Mouse (Mus musculus) brain, embryonic 14.5 days (tissue): ENCODE measurements around the gene Omg.

ENCODE experiments used
- CTCF ChIP-seq: fragments of 200-500 bp; IDR thresholded peaks from 2 replicates; pipeline ENCODE4 v1.5.1; 2012; ENCODE audit warnings: inconsistent platforms, mild to moderate bottlenecking, moderate library complexity, borderline replicate concordance; ENCODE audit not compliant: insufficient read depth, insufficient read length; ENCODE audit errors: extremely low read depth
- POLR2A ChIP-seq: fragments of 200-500 bp; IDR thresholded peaks from 2 replicates; pipeline ENCODE4 v1.6.1; 2012; ENCODE audit warnings: mild to moderate bottlenecking, inconsistent platforms, borderline replicate concordance; ENCODE audit not compliant: poor library complexity, insufficient read depth, insufficient read length, severe bottlenecking; ENCODE audit errors: extremely low read depth

DNA sequence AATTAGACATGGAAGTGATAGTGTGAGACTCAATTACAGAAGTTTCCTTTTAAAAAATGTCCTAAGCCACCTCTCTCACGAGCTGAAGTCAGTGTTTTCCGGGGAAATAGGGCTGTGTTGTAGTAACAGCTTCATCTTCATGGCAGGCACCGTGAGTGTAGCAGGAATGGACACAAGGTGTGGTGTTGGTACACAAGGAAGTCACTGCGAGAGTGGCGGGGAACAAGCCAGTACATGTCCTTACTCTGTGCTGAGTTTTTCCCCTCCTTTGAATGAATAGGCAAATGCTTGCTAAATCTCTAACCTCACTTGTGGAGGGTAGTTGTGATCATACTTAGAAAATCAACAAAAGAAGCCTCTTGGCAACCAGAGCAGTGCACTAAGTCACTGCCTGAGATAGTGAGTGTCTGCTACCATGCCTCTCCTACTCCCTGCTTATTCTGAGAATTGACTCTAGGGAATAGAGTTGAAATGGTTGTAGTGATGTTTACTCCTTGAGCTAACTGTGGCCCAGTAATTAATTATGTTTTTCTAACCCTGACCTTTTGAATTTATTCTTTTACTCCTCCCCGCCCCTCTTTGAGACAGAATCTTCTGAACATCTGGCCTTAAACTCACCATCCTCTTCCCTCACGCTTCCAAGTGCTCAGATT lies 19.9 kb downstream of the Omg start:
- no peak for TF ChIP-seq POLR2A
- TF ChIP-seq CTCF = no peak
